Mouse (Mus musculus) erythroblast, embryonic 14.5 days (primary cell): ENCODE results near the gene Eif4enif1.

Experiments
- GATA1 ChIP-seq: IDR thresholded peaks from 2 replicates; pipeline ENCODE4 v1.6.1; 2012; ENCODE audit warnings: low read length, inconsistent platforms, mixed read lengths
- TAL1 ChIP-seq: IDR thresholded peaks from 3 replicates; pipeline ENCODE4 v1.6.1; 2012; ENCODE audit warnings: low read length, inconsistent platforms, mixed read lengths

DNA sequence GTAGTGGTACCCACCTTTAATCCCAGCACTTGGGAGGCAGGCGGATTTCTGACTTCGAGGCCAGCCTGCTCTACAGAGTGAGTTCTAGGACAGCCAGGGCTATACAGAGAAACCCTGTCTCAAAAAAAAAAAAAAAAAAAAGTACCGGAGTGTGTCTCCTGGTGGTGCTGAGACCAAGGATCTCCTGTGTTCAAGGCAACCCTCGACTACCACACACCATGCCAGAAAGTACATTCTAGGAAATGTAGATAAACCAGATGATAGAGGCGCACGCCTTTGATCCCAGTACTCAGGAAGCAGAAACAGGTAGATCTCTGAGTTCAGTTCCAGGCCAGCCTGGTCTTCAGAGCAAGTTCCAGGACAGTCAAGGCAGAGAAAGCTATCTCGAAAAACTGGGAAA is 64.9 kb downstream of the Eif4enif1 start:
- TF ChIP-seq GATA1 (no peak), TAL1 (no peak)
